Mouse (Mus musculus) thymus, adult 2 months (tissue): Measurements from ENCODE around the gene Fkbp15.

Experiments used
- CTCF ChIP-seq: fragments of 200-500 bp; IDR thresholded peaks from 2 replicates; pipeline ENCODE4 v1.5.1; 2012; ENCODE audit warnings: mild to moderate bottlenecking, control low read depth, low read length, moderate library complexity, borderline replicate concordance; ENCODE audit not compliant: control insufficient read depth, poor library complexity, insufficient read depth; ENCODE audit errors: extremely low read depth
- POLR2A ChIP-seq: fragments of 200-500 bp; IDR thresholded peaks from 2 replicates; pipeline ENCODE4 v1.6.1; 2012; ENCODE audit warnings: mild to moderate bottlenecking, low read length, control low read depth, moderate library complexity; ENCODE audit not compliant: control insufficient read depth, poor library complexity, insufficient read depth; ENCODE audit errors: extremely low read depth

- TF ChIP-seq CTCF = no peak
- no peak for TF ChIP-seq POLR2A
Observed at GRCm38 (mm10) chr4:62328941-62329660, 31.2 kb downstream of the Fkbp15 start.
